Mouse (Mus musculus): Measurements from ENCODE around the gene Erc1.

The Erc1 gene

GRCm38 (mm10) chr6:119585652-119586375, 262.2 kb downstream of the Erc1 start:
- DNase-seq, result no peak

- DNase-seq, result no peak
These were observed 263.9 kb downstream of the Erc1 start for GRCm38 (mm10) chr6:119584061-119584460.

GRCm38 (mm10) chr6:119583165-119583564, 264.8 kb downstream of the Erc1 start:
- no peak for DNase-seq

- DNase-seq, result no peak
These were observed 271.3 kb downstream of the Erc1 start for GRCm38 (mm10) chr6:119576706-119577105.

GRCm38 (mm10) chr6:119575331-119575730, 272.6 kb downstream of the Erc1 start:
- DNase-seq, result no peak

GRCm38 (mm10) chr6:119572296-119572695, 275.7 kb downstream of the Erc1 start:
- DNase-seq, result no peak

- no peak for DNase-seq
These were observed 277.2 kb downstream of the Erc1 start for GRCm38 (mm10) chr6:119570797-119571196.

GRCm38 (mm10) chr6:119568339-119568738, 279.6 kb downstream of the Erc1 start:
- DNase-seq, result no peak

GRCm38 (mm10) chr6:119565451-119566379, 282.3 kb downstream of the Erc1 start:
- no peak for DNase-seq

GRCm38 (mm10) chr6:119562558-119562957, 285.4 kb downstream of the Erc1 start:
- DNase-seq, result no peak

GRCm38 (mm10) chr6:119558855-119559254, 289.1 kb downstream of the Erc1 start:
- no peak for DNase-seq

- no peak for DNase-seq
These were observed 293.5 kb downstream of the Erc1 start for GRCm38 (mm10) chr6:119554439-119554838.

GRCm38 (mm10) chr6:119544518-119544864, 303.5 kb downstream of the Erc1 start:
- DNase-seq, result no peak

- peak; percentile 39 for DNase-seq
These were observed 304.0 kb downstream of the Erc1 start, which contains the start of gene Wnt5b for GRCm38 (mm10) chr6:119543803-119544517. Wnt5b (minus strand) TSS chr6:119544347.

- DNase-seq, result peak; percentile 13
These were observed 304.5 kb downstream of the Erc1 start for GRCm38 (mm10) chr6:119543456-119543802.

GRCm38 (mm10) chr6:119535867-119536266, 312.1 kb downstream of the Erc1 start:
- no peak for DNase-seq

GRCm38 (mm10) chr6:119533170-119533709, 314.7 kb downstream of the Erc1 start:
- DNase-seq, result peak; percentile 24

GRCm38 (mm10) chr6:119529659-119530058, 318.3 kb downstream of the Erc1 start:
- no peak for DNase-seq

GRCm38 (mm10) chr6:119526498-119526897, 321.5 kb downstream of the Erc1 start:
- DNase-seq, result no peak

GRCm38 (mm10) chr6:119521931-119522391, 326.0 kb downstream of the Erc1 start:
- peak; percentile 32 for DNase-seq

- DNase-seq, result peak; percentile 57
These were observed 326.5 kb downstream of the Erc1 start for GRCm38 (mm10) chr6:119521482-119521900.
